Mouse (Mus musculus): ENCODE results near the gene Calhm2. TPM values are rescaled to one million over a fixed set of nuclear protein-coding genes. Genes with fewer than 3 reads are reported as not detected.
A peak's percentile ranks its signal among the peaks of the same experiment; 100 is the strongest.

Gene Calhm2
- polyA plus RNA-seq, 1 experiment from 2014 or later = 9.2 TPM

GRCm38 (mm10) chr19:47067096-47067882 is 70.8 kb downstream of the Calhm2 start, which contains the start of gene Taf5:
Gene Taf5 (plus strand): TSS chr19:47067746.
- WGBS (ENCODE audit: missing documents) = 8% methylated on average over 48 of the region's 49 CpGs
- peaks cover 24% of the 10 kb centered on the region for H3K79me2 ChIP-seq (ENCODE audit: inconsistent target)
- peaks cover 13% of the 10 kb centered on the region for H3K36me3 ChIP-seq (ENCODE audit: inconsistent target)
- peak within 1 kb of the TSS; percentile 56 for H3K4me3 ChIP-seq (ENCODE audit: inconsistent target)
- H3K27ac ChIP-seq = peak within 1 kb of the TSS; percentile 71

GRCm38 (mm10) chr19:47065860-47066259 is 72.2 kb downstream of the Calhm2 start:
- Histone ChIP-seq H3K36me3 (ENCODE audit: inconsistent target) (peaks cover 2% of the 10 kb centered on the region; the same call in 1 of the 2 replicates), H3K27ac (no peak overlapping the region), H3K79me2 (ENCODE audit: inconsistent target) (peaks cover 24% of the 10 kb centered on the region), H3K4me3 (ENCODE audit: inconsistent target) (no peak overlapping the region)
- 93% methylated on average over 3 of the region's 3 CpGs for WGBS (ENCODE audit: missing documents)

- Histone ChIP-seq H3K4me3 (ENCODE audit: inconsistent target) (no peak overlapping the region), H3K79me2 (ENCODE audit: inconsistent target) (no peaks in the 10 kb centered on the region), H3K27ac (no peak overlapping the region), H3K36me3 (ENCODE audit: inconsistent target) (no peaks in the 10 kb centered on the region)
- 60% methylated on average over 1 of the region's 1 CpGs for WGBS (ENCODE audit: missing documents)
Measured at GRCm38 (mm10) chr19:47057684-47058083, 80.4 kb downstream of the Calhm2 start.

Other genes with a start within 250 kb of the Calhm2 start
- not detected in 3 replicates for gene Ina, start 123.6 kb downstream of the Calhm2 start, polyA plus RNA-seq (2018)
- 37.6 to 49.9 TPM (median 47.8 TPM) in 3 replicates for gene Nt5c2, start 123.1 kb downstream of the Calhm2 start, polyA plus RNA-seq (2018)
- 4.3 to 11.3 TPM (median 6.7 TPM) in 3 replicates for gene Pcgf6, start 87.4 kb downstream of the Calhm2 start, polyA plus RNA-seq (2018)
- gene Taf5, start 70.5 kb downstream of the Calhm2 start, polyA plus RNA-seq (2018) = 3.1 to 3.3 TPM (median 3.2 TPM) in 3 replicates
- 471 to 670 TPM (median 529 TPM) in 3 replicates for gene Usmg5, start 47.6 kb downstream of the Calhm2 start, polyA plus RNA-seq (2018)
- gene Pdcd11, start 47.5 kb downstream of the Calhm2 start, polyA plus RNA-seq (2018) = 9.7 to 16.3 TPM (median 12.2 TPM) in 3 replicates
- gene Calhm1, start 6.0 kb upstream of the Calhm2 start, polyA plus RNA-seq (2018) = not detected in 3 replicates
- gene Calhm3, start 19.5 kb upstream of the Calhm2 start, polyA plus RNA-seq (2018) = not detected in 3 replicates
- 0.17 to 0.48 TPM (median 0.21 TPM) in 3 replicates for gene Neurl1a, start 40.5 kb upstream of the Calhm2 start, polyA plus RNA-seq (2018)

Measured in macrophage (primary cell).